Mouse (Mus musculus) frontal cortex, adult 2 months (tissue): Measurements from ENCODE around the gene 4930595D18Rik. TPM values are rescaled to one million over a fixed set of nuclear protein-coding genes. Genes with fewer than 3 reads are reported as not detected.

Experiments
- DNase-seq, 2 experiments: peaks; one replicate each; pipeline ENCODE4 v3.0.0; 2022; ENCODE audit warnings: low spot score in 1 of 2; ENCODE audit errors: extremely low spot score in 1 of 2
- polyA plus RNA-seq: library from polyadenylated mRNA; depleted of rRNA; stranded (reverse); fragments of >200 nt; gene quantifications from 2 replicates; pipeline ENCODE4 v1.2.3, GENCODE M21; 2012; rRNA removed

The 4930595D18Rik gene
- polyA plus RNA-seq, result not detected in 2 replicates

- no peak for DNase-seq
Measured at GRCm38 (mm10) chr12:111184476-111184875, at the start of gene 4930595D18Rik. Gene 4930595D18Rik (minus strand): TSS chr12:111184491.

- no peak for DNase-seq
Measured at GRCm38 (mm10) chr12:111233798-111234197, 49.5 kb upstream of the 4930595D18Rik start.

- no peak for DNase-seq
Measured at GRCm38 (mm10) chr12:111230793-111231192, 46.5 kb upstream of the 4930595D18Rik start.

- DNase-seq, result no peak
Measured at GRCm38 (mm10) chr12:111228488-111228887, 44.2 kb upstream of the 4930595D18Rik start.

- DNase-seq, result no peak
Measured at GRCm38 (mm10) chr12:111227410-111227809, 43.1 kb upstream of the 4930595D18Rik start.

GRCm38 (mm10) chr12:111225197-111225780 lies 41.0 kb upstream of the 4930595D18Rik start:
- DNase-seq, result no peak

- no peak for DNase-seq
Measured at GRCm38 (mm10) chr12:111218867-111219266, 34.6 kb upstream of the 4930595D18Rik start.

GRCm38 (mm10) chr12:111211729-111212128 lies 27.4 kb upstream of the 4930595D18Rik start:
- no peak for DNase-seq

GRCm38 (mm10) chr12:111207641-111208040 lies 23.4 kb upstream of the 4930595D18Rik start:
- no peak for DNase-seq

GRCm38 (mm10) chr12:111203945-111204344 lies 19.7 kb upstream of the 4930595D18Rik start:
- DNase-seq, result peak; percentile 14 to 58

- peak in 1 of 2 experiments; percentile 44 for DNase-seq
Measured at GRCm38 (mm10) chr12:111203076-111203475, 18.8 kb upstream of the 4930595D18Rik start.

- DNase-seq, result no peak
Measured at GRCm38 (mm10) chr12:111196548-111196947, 12.3 kb upstream of the 4930595D18Rik start.

- DNase-seq, result no peak
Measured at GRCm38 (mm10) chr12:111193331-111193730, 9.0 kb upstream of the 4930595D18Rik start.

- no peak for DNase-seq
Measured at GRCm38 (mm10) chr12:111192777-111193176, 8.5 kb upstream of the 4930595D18Rik start.

- DNase-seq, result no peak
Measured at GRCm38 (mm10) chr12:111190891-111191290, 6.6 kb upstream of the 4930595D18Rik start.

- no peak for DNase-seq
Measured at GRCm38 (mm10) chr12:111190355-111190754, 6.1 kb upstream of the 4930595D18Rik start.

GRCm38 (mm10) chr12:111188295-111188694 lies 4.0 kb upstream of the 4930595D18Rik start:
- no peak for DNase-seq

GRCm38 (mm10) chr12:111186986-111187385 lies 2.7 kb upstream of the 4930595D18Rik start:
- no peak for DNase-seq

GRCm38 (mm10) chr12:111182378-111182777 lies 1.9 kb downstream of the 4930595D18Rik start:
- DNase-seq, result no peak

GRCm38 (mm10) chr12:111181848-111182247 lies 2.4 kb downstream of the 4930595D18Rik start:
- no peak for DNase-seq

GRCm38 (mm10) chr12:111178772-111179171 lies 5.5 kb downstream of the 4930595D18Rik start:
- no peak for DNase-seq

- no peak for DNase-seq
Measured at GRCm38 (mm10) chr12:111168891-111169290, 15.4 kb downstream of the 4930595D18Rik start.
